Mouse (Mus musculus) myocyte (in vitro differentiated cells): ENCODE results near the gene Sipa1.

ENCODE experiments used
- POLR2A ChIP-seq: IDR thresholded peaks from one replicate; pipeline ENCODE4 v1.6.1; 2011; ENCODE audit warnings: low read depth, mild to moderate bottlenecking, control low read depth, moderate library complexity; ENCODE audit not compliant: insufficient read length
- POLR2AphosphoS2 ChIP-seq: IDR thresholded peaks from one replicate; pipeline ENCODE4 v1.6.1; 2011; ENCODE audit warnings: low read depth, control low read depth; ENCODE audit not compliant: insufficient read length

DNA sequence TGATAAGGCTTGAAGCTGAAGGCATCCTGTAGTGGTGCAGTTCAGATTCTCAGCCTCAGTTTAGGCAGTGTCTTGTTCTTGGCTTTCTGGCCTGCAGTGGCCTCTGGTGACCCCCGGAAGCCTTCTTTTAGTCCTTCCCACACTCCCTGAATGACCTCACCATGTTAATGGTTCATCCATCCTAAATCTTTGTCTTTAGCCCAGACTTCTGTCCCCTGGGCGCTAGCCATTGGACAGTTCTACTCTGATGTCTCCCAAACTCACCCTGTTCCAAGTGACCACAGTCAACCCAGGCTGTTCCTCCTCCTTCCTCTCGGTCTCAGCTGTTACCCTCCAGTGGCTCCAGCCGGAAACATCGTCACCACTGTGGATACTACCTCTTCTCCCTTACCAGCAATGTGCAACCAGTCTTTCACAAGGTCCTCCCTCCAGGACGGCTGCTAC, 14.2 kb downstream of the Sipa1 start:
- TF ChIP-seq POLR2A (no peak), POLR2AphosphoS2 (peak; percentile 3)
